Mouse (Mus musculus): ENCODE measurements around the gene Slc6a5. TPM values are rescaled to one million over a fixed set of nuclear protein-coding genes. Genes with fewer than 3 reads are reported as not detected.

Gene Slc6a5
- polyA plus RNA-seq, 1 experiment from 2014 or later, result not detected

GRCm38 (mm10) chr7:49895296-49895695, 14.7 kb upstream of the Slc6a5 start:
- Histone ChIP-seq H3K4me3 (no peak overlapping the region), H3K27ac (no peak overlapping the region), H3K9me3 (replicated peaks) (no peaks in the 10 kb centered on the region), H3K4me2 (no peak overlapping the region), H3K36me3 (ENCODE audit: poor library complexity, severe bottlenecking) (no peaks in the 10 kb centered on the region), H3K27me3 (peaks cover 9% of the 10 kb centered on the region; the same call in 1 of the 2 replicates), H3K9ac (no peak overlapping the region), H3K4me1 (no peaks in the 10 kb centered on the region)
- WGBS, result 84% methylated on average over 6 of the region's 6 CpGs
- ATAC-seq, result no peak

- H3K4me3 ChIP-seq, result no peak overlapping the region
- H3K9me3 ChIP-seq (replicated peaks), result no peaks in the 10 kb centered on the region
- no peak for ATAC-seq
- no peak overlapping the region for H3K9ac ChIP-seq
- H3K36me3 ChIP-seq (ENCODE audit: poor library complexity, severe bottlenecking), result no peaks in the 10 kb centered on the region
- H3K4me2 ChIP-seq, result no peak overlapping the region
- WGBS, result 34% methylated on average over 9 of the region's 9 CpGs
- no peaks in the 10 kb centered on the region for H3K4me1 ChIP-seq
- H3K27me3 ChIP-seq, result peaks cover 61% of the 10 kb centered on the region
- no peak overlapping the region for H3K27ac ChIP-seq
Observed at GRCm38 (mm10) chr7:49902003-49902552, 7.9 kb upstream of the Slc6a5 start.

GRCm38 (mm10) chr7:49907191-49908171, 2.5 kb upstream of the Slc6a5 start:
- Histone ChIP-seq H3K4me3 (no peak overlapping the region), H3K27me3 (peaks cover 99% of the 10 kb centered on the region), H3K36me3 (ENCODE audit: poor library complexity, severe bottlenecking) (no peaks in the 10 kb centered on the region), H3K9me3 (replicated peaks) (no peaks in the 10 kb centered on the region), H3K4me2 (no peak overlapping the region), H3K27ac (no peak overlapping the region), H3K9ac (no peak overlapping the region), H3K4me1 (peaks cover 12% of the 10 kb centered on the region)
- WGBS, result 2% methylated on average over 28 of the region's 28 CpGs
- ATAC-seq, result peak; percentile 19; the same call in 1 of the 2 replicates

GRCm38 (mm10) chr7:49908181-49908855, 1.6 kb upstream of the Slc6a5 start:
- Histone ChIP-seq H3K27ac (no peak overlapping the region), H3K4me2 (no peak overlapping the region), H3K9ac (no peak overlapping the region), H3K36me3 (ENCODE audit: poor library complexity, severe bottlenecking) (no peaks in the 10 kb centered on the region), H3K9me3 (replicated peaks) (no peaks in the 10 kb centered on the region), H3K4me1 (peaks cover 12% of the 10 kb centered on the region), H3K27me3 (peaks cover 100% of the 10 kb centered on the region), H3K4me3 (no peak overlapping the region)
- WGBS, result under 1% methylated on average over 24 of the region's 24 CpGs
- no peak for ATAC-seq

GRCm38 (mm10) chr7:49908990-49909411, 945 bp upstream of the Slc6a5 start:
- peaks cover 100% of the 10 kb centered on the region for H3K27me3 ChIP-seq
- H3K4me3 ChIP-seq, result no peak overlapping the region
- no peak for ATAC-seq
- no peaks in the 10 kb centered on the region for H3K9me3 ChIP-seq (replicated peaks)
- peaks cover 12% of the 10 kb centered on the region for H3K4me1 ChIP-seq
- H3K9ac ChIP-seq, result no peak overlapping the region
- under 1% methylated on average over 26 of the region's 26 CpGs for WGBS
- no peak overlapping the region for H3K27ac ChIP-seq
- H3K4me2 ChIP-seq, result no peak overlapping the region
- no peaks in the 10 kb centered on the region for H3K36me3 ChIP-seq (ENCODE audit: poor library complexity, severe bottlenecking)

GRCm38 (mm10) chr7:49910361-49910760, 415 bp downstream of the Slc6a5 start:
- Histone ChIP-seq H3K36me3 (ENCODE audit: poor library complexity, severe bottlenecking) (no peaks in the 10 kb centered on the region), H3K4me2 (no peak overlapping the region), H3K9ac (no peak overlapping the region), H3K4me1 (peaks cover 12% of the 10 kb centered on the region), H3K9me3 (replicated peaks) (no peaks in the 10 kb centered on the region), H3K27me3 (peaks cover 100% of the 10 kb centered on the region), H3K4me3 (no peak overlapping the region), H3K27ac (no peak overlapping the region)
- ATAC-seq, result no peak
- 1% methylated on average over 16 of the region's 16 CpGs for WGBS

- peak overlapping the region; percentile 8; the same call in 1 of the 2 replicates for H3K4me2 ChIP-seq
Observed at GRCm38 (mm10) chr7:49911147-49911946, 1.4 kb downstream of the Slc6a5 start.

GRCm38 (mm10) chr7:49911947-49912262, 2.0 kb downstream of the Slc6a5 start:
- H3K9me3 ChIP-seq (replicated peaks), result no peaks in the 10 kb centered on the region
- H3K4me1 ChIP-seq, result peaks cover 12% of the 10 kb centered on the region
- WGBS, result under 1% methylated on average over 26 of the region's 26 CpGs
- no peak overlapping the region for H3K9ac ChIP-seq
- ATAC-seq, result peak; percentile 11; the same call in 1 of the 2 replicates
- peak overlapping the region; percentile 8; the same call in 1 of the 2 replicates for H3K4me2 ChIP-seq
- peaks cover 100% of the 10 kb centered on the region for H3K27me3 ChIP-seq
- peak overlapping the region; percentile 6; the same call in 1 of the 2 replicates for H3K4me3 ChIP-seq
- no peak overlapping the region for H3K27ac ChIP-seq
- H3K36me3 ChIP-seq (ENCODE audit: poor library complexity, severe bottlenecking), result no peaks in the 10 kb centered on the region

More at GRCm38 (mm10) chr7:49911147-49911946, 1.4 kb downstream of the Slc6a5 start:
- Histone ChIP-seq H3K36me3 (ENCODE audit: poor library complexity, severe bottlenecking) (no peaks in the 10 kb centered on the region), H3K4me1 (peaks cover 12% of the 10 kb centered on the region), H3K4me3 (peak overlapping the region; percentile 6; the same call in 1 of the 2 replicates), H3K27ac (no peak overlapping the region), H3K9me3 (replicated peaks) (no peaks in the 10 kb centered on the region), H3K27me3 (peaks cover 100% of the 10 kb centered on the region), H3K9ac (no peak overlapping the region)
- no peak for ATAC-seq
- 2% methylated on average over 23 of the region's 23 CpGs for WGBS

GRCm38 (mm10) chr7:49913164-49913563, 3.2 kb downstream of the Slc6a5 start:
- Histone ChIP-seq H3K4me1 (peaks cover 12% of the 10 kb centered on the region), H3K9me3 (replicated peaks) (no peaks in the 10 kb centered on the region), H3K4me3 (no peak overlapping the region), H3K36me3 (ENCODE audit: poor library complexity, severe bottlenecking) (no peaks in the 10 kb centered on the region), H3K4me2 (no peak overlapping the region), H3K9ac (no peak overlapping the region), H3K27ac (no peak overlapping the region), H3K27me3 (peaks cover 100% of the 10 kb centered on the region)
- WGBS, result 1% methylated on average over 4 of the region's 4 CpGs
- no peak; the same call in 1 of the 2 replicates for ATAC-seq

GRCm38 (mm10) chr7:49913728-49914328, 3.9 kb downstream of the Slc6a5 start:
- no peak overlapping the region for H3K9ac ChIP-seq
- no peaks in the 10 kb centered on the region for H3K36me3 ChIP-seq (ENCODE audit: poor library complexity, severe bottlenecking)
- H3K27ac ChIP-seq, result no peak overlapping the region
- H3K4me2 ChIP-seq, result no peak overlapping the region
- ATAC-seq, result no peak
- under 1% methylated on average over 5 of the region's 5 CpGs for WGBS
- H3K27me3 ChIP-seq, result peaks cover 100% of the 10 kb centered on the region
- H3K9me3 ChIP-seq (replicated peaks), result no peaks in the 10 kb centered on the region
- no peak overlapping the region for H3K4me3 ChIP-seq
- H3K4me1 ChIP-seq, result peaks cover 10% of the 10 kb centered on the region

GRCm38 (mm10) chr7:49914946-49915345, 5.0 kb downstream of the Slc6a5 start:
- peaks cover 100% of the 10 kb centered on the region for H3K27me3 ChIP-seq
- peaks cover 7% of the 10 kb centered on the region; the same call in 1 of the 2 replicates for H3K9me3 ChIP-seq (replicated peaks)
- WGBS, result 2% methylated on average over 9 of the region's 9 CpGs
- H3K36me3 ChIP-seq (ENCODE audit: poor library complexity, severe bottlenecking), result no peaks in the 10 kb centered on the region
- H3K9ac ChIP-seq, result no peak overlapping the region
- no peak for ATAC-seq
- peaks cover 6% of the 10 kb centered on the region for H3K4me1 ChIP-seq
- no peak overlapping the region for H3K27ac ChIP-seq
- no peak overlapping the region for H3K4me2 ChIP-seq
- H3K4me3 ChIP-seq, result no peak overlapping the region
